Mouse (Mus musculus) midbrain, embryonic 16.5 days (tissue): ENCODE measurements at regions not wholly inside any gene's neighbourhood (a gene's known extent, or its start where the extent isn't known, plus 50 kb on each side); places are given as distances from the start of the nearest gene placed in this dataset.

ENCODE experiments used
- ATAC-seq: fragments of 200-750 bp; cut with Nextera tagmentation; 2 replicates; pipeline ENCODE4 v1.8.0; 2017; ENCODE audit warnings: moderate TSS enrichment
- H3K27ac ChIP-seq: fragments of 300-500 bp; sonication (generic); 2 replicates; pipeline ENCODE4 v1.5.1; 2014; ENCODE audit warnings: mild to moderate bottlenecking, low read length, mixed read lengths
- H3K27me3 ChIP-seq: fragments of 300-500 bp; sonication (generic); 2 replicates; pipeline ENCODE4 v1.6.1; 2014; ENCODE audit warnings: low read depth, low read length, mixed read lengths; ENCODE audit not compliant: control insufficient read depth, insufficient read depth
- H3K36me3 ChIP-seq: fragments of 300-500 bp; sonication (generic); 2 replicates; pipeline ENCODE4 v1.6.1; 2014; ENCODE audit warnings: mild to moderate bottlenecking, low read length, moderate library complexity, mixed read lengths; ENCODE audit not compliant: control insufficient read depth, insufficient read depth
- H3K4me1 ChIP-seq: fragments of 300-500 bp; sonication (generic); 2 replicates; pipeline ENCODE4 v1.6.1; 2014; ENCODE audit warnings: mild to moderate bottlenecking, low read length, mixed read lengths; ENCODE audit not compliant: control insufficient read depth, insufficient read depth
- H3K4me2 ChIP-seq: fragments of 300-500 bp; sonication (generic); 2 replicates; pipeline ENCODE4 v1.6.1; 2014; ENCODE audit warnings: mild to moderate bottlenecking, low read length, mixed read lengths
- H3K4me3 ChIP-seq: fragments of 300-500 bp; sonication (generic); 2 replicates; pipeline ENCODE4 v1.5.1; 2014; ENCODE audit warnings: low read depth, mild to moderate bottlenecking, low read length, moderate library complexity, mixed read lengths
- H3K9ac ChIP-seq: fragments of 300-500 bp; sonication (generic); 2 replicates; pipeline ENCODE4 v1.6.1; 2014; ENCODE audit warnings: low read depth, low read length, mixed read lengths
- H3K9me3 ChIP-seq: fragments of 300-500 bp; sonication (generic); replicated peaks from 2 replicates; pipeline ENCODE4 v1.6.1; 2014; ENCODE audit warnings: mild to moderate bottlenecking, low read length, mixed read lengths; ENCODE audit not compliant: control insufficient read depth, poor library complexity, severe bottlenecking
- WGBS: fragments of 180-500 bp; shearing (Covaris S2); extraction: QIAGEN DNeasy Blood & Tissue Kit; methylation state at CpG from one replicate; pipeline ENCODE4 v1.1.7; 2014; 5-methylcytosine and 5-hydroxymethylcytosine counted together

GRCm38 (mm10) chr17:47189770-47190169 is 178.9 kb upstream of the Mrps10 start:
- Histone ChIP-seq H3K27me3 (no peaks in the 10 kb centered on the region), H3K4me3 (no peak overlapping the region), H3K27ac (no peak overlapping the region), H3K4me2 (no peak overlapping the region), H3K36me3 (no peaks in the 10 kb centered on the region), H3K9me3 (no peaks in the 10 kb centered on the region), H3K4me1 (peaks cover 10% of the 10 kb centered on the region; the same call in 1 of the 2 replicates), H3K9ac (no peak overlapping the region)
- WGBS: 75% methylated on average over 7 of the region's 7 CpGs
- no peak for ATAC-seq

GRCm38 (mm10) chr17:47184148-47184547 is 173.8 kb upstream of the Ubr2 start:
- H3K4me1 ChIP-seq: 0 out of 2 replicates have a peak, but pooled peaks cover 2% of the 10 kb centered on the region
- no peak overlapping the region for H3K4me3 ChIP-seq
- no peaks in the 10 kb centered on the region for H3K27me3 ChIP-seq
- WGBS: 83% methylated on average over 6 of the region's 6 CpGs
- H3K36me3 ChIP-seq: no peaks in the 10 kb centered on the region
- no peak for ATAC-seq
- no peak overlapping the region for H3K4me2 ChIP-seq
- H3K9me3 ChIP-seq: no peaks in the 10 kb centered on the region
- H3K9ac ChIP-seq: no peak overlapping the region
- H3K27ac ChIP-seq: no peak overlapping the region

GRCm38 (mm10) chr17:47182118-47182517 is 171.8 kb upstream of the Ubr2 start:
- no peaks in the 10 kb centered on the region for H3K27me3 ChIP-seq
- no peak overlapping the region for H3K4me2 ChIP-seq
- H3K4me1 ChIP-seq: peaks cover 18% of the 10 kb centered on the region; the same call in 1 of the 2 replicates
- H3K36me3 ChIP-seq: no peaks in the 10 kb centered on the region
- ATAC-seq: no peak
- no peak overlapping the region for H3K4me3 ChIP-seq
- no peak overlapping the region for H3K9ac ChIP-seq
- H3K27ac ChIP-seq: peak overlapping the region; percentile 33; the same call in 1 of the 2 replicates
- H3K9me3 ChIP-seq: no peaks in the 10 kb centered on the region
- 60% methylated on average over 6 of the region's 6 CpGs for WGBS

GRCm38 (mm10) chr17:47179410-47179809 is 169.1 kb upstream of the Ubr2 start:
- H3K36me3 ChIP-seq: no peaks in the 10 kb centered on the region
- no peak overlapping the region for H3K27ac ChIP-seq
- WGBS: 84% methylated on average over 5 of the region's 5 CpGs
- no peak for ATAC-seq
- H3K4me2 ChIP-seq: no peak overlapping the region
- peaks cover 18% of the 10 kb centered on the region; the same call in 1 of the 2 replicates for H3K4me1 ChIP-seq
- H3K27me3 ChIP-seq: no peaks in the 10 kb centered on the region
- H3K4me3 ChIP-seq: no peak overlapping the region
- H3K9ac ChIP-seq: no peak overlapping the region
- no peaks in the 10 kb centered on the region for H3K9me3 ChIP-seq

GRCm38 (mm10) chr17:47178705-47179104 is 168.3 kb upstream of the Ubr2 start:
- H3K9ac ChIP-seq: no peak overlapping the region
- ATAC-seq: no peak
- no peaks in the 10 kb centered on the region for H3K27me3 ChIP-seq
- H3K4me1 ChIP-seq: peaks cover 18% of the 10 kb centered on the region; the same call in 1 of the 2 replicates
- no peaks in the 10 kb centered on the region for H3K9me3 ChIP-seq
- no peak overlapping the region for H3K4me3 ChIP-seq
- 72% methylated on average over 5 of the region's 5 CpGs for WGBS
- H3K27ac ChIP-seq: no peak overlapping the region
- H3K36me3 ChIP-seq: no peaks in the 10 kb centered on the region
- H3K4me2 ChIP-seq: no peak overlapping the region

- peaks cover 18% of the 10 kb centered on the region; the same call in 1 of the 2 replicates for H3K4me1 ChIP-seq
- no peak overlapping the region for H3K4me2 ChIP-seq
- no peaks in the 10 kb centered on the region for H3K36me3 ChIP-seq
- 83% methylated on average over 8 of the region's 8 CpGs for WGBS
- no peaks in the 10 kb centered on the region for H3K9me3 ChIP-seq
- H3K27ac ChIP-seq: no peak overlapping the region
- H3K4me3 ChIP-seq: no peak overlapping the region
- no peak for ATAC-seq
- no peaks in the 10 kb centered on the region for H3K27me3 ChIP-seq
- no peak overlapping the region for H3K9ac ChIP-seq
Measured at GRCm38 (mm10) chr17:47177671-47178246, 167.4 kb upstream of the Ubr2 start.

- no peaks in the 10 kb centered on the region for H3K9me3 ChIP-seq
- H3K36me3 ChIP-seq: no peaks in the 10 kb centered on the region
- peaks cover 16% of the 10 kb centered on the region; the same call in 1 of the 2 replicates for H3K4me1 ChIP-seq
- no peaks in the 10 kb centered on the region for H3K27me3 ChIP-seq
- H3K9ac ChIP-seq: no peak overlapping the region
- no peak overlapping the region for H3K4me2 ChIP-seq
- 49% methylated on average over 5 of the region's 5 CpGs for whole genome bisulfite sequencing
- no peak overlapping the region for H3K4me3 ChIP-seq
- no peak for ATAC-seq
- no peak overlapping the region for H3K27ac ChIP-seq
Measured at GRCm38 (mm10) chr17:47176328-47176727, 166.0 kb upstream of the Ubr2 start.

GRCm38 (mm10) chr17:47174748-47175215 is 164.4 kb upstream of the Ubr2 start:
- 86% methylated on average over 12 of the region's 12 CpGs for WGBS
- Histone ChIP-seq H3K9me3 (no peaks in the 10 kb centered on the region), H3K4me3 (no peak overlapping the region; the same call in 1 of the 2 replicates), H3K4me1 (peaks cover 16% of the 10 kb centered on the region; the same call in 1 of the 2 replicates), H3K36me3 (no peaks in the 10 kb centered on the region), H3K9ac (no peak overlapping the region), H3K27ac (no peak overlapping the region), H3K27me3 (no peaks in the 10 kb centered on the region), H3K4me2 (no peak overlapping the region)
- no peak for ATAC-seq

GRCm38 (mm10) chr17:47171801-47172200 is 161.4 kb upstream of the Ubr2 start:
- ATAC-seq: no peak
- WGBS: 92% methylated on average over 5 of the region's 5 CpGs

More at GRCm38 (mm10) chr17:47171801-47172200, 161.4 kb upstream of the Ubr2 start:
- Histone ChIP-seq H3K4me1 (peaks cover 7% of the 10 kb centered on the region; the same call in 1 of the 2 replicates), H3K9ac (no peak overlapping the region), H3K4me3 (no peak overlapping the region), H3K27ac (no peak overlapping the region), H3K27me3 (no peaks in the 10 kb centered on the region), H3K36me3 (no peaks in the 10 kb centered on the region), H3K9me3 (no peaks in the 10 kb centered on the region), H3K4me2 (no peak overlapping the region)
